Mouse (Mus musculus) heart, postnatal 0 days (tissue): Measurements from ENCODE around the gene Tlcd2. TPM values are rescaled to one million over a fixed set of nuclear protein-coding genes. Genes with fewer than 3 reads are reported as not detected.

Experiments used
- ATAC-seq: fragments of 200-750 bp; cut with Nextera tagmentation; 2 replicates; pipeline ENCODE4 v1.8.0; 2017; ENCODE audit warnings: low read depth, moderate number of reproducible peaks, moderate library complexity; ENCODE audit not compliant: insufficient read depth
- DNase-seq: peaks from one replicate; pipeline ENCODE4 v3.0.0-alpha.2; 2016; ENCODE audit warnings: low spot score
- H3K27ac ChIP-seq: fragments of 300-500 bp; sonication (generic); 2 replicates; pipeline ENCODE4 v1.5.1; 2014; ENCODE audit warnings: low read depth, mild to moderate bottlenecking
- H3K27me3 ChIP-seq: fragments of 300-500 bp; sonication (generic); 2 replicates; pipeline ENCODE4 v1.6.1; 2014; ENCODE audit warnings: low read length, mixed read lengths; ENCODE audit not compliant: control insufficient read depth, insufficient read depth
- H3K36me3 ChIP-seq: fragments of 300-500 bp; sonication (generic); replicated peaks from 2 replicates; pipeline ENCODE4 v1.6.1; 2014; ENCODE audit warnings: low read length, mixed read lengths; ENCODE audit not compliant: control insufficient read depth, insufficient read depth
- H3K4me1 ChIP-seq: fragments of 300-500 bp; sonication (generic); 2 replicates; pipeline ENCODE4 v1.6.1; 2014; ENCODE audit warnings: antibody characterized with exemption; ENCODE audit not compliant: control insufficient read depth, insufficient read depth
- H3K4me2 ChIP-seq: fragments of 300-500 bp; sonication (generic); 2 replicates; pipeline ENCODE4 v1.6.1; 2014; ENCODE audit warnings: low read depth, mild to moderate bottlenecking, low read length, moderate library complexity
- H3K4me3 ChIP-seq: fragments of 300-500 bp; sonication (generic); 2 replicates; pipeline ENCODE4 v1.5.1; 2014; ENCODE audit warnings: low read depth, low read length
- H3K9ac ChIP-seq: fragments of 300-500 bp; sonication (generic); replicated peaks from 2 replicates; pipeline ENCODE4 v1.6.1; 2014; ENCODE audit warnings: low read depth, low read length, mixed read lengths
- H3K9me3 ChIP-seq: fragments of 300-500 bp; sonication (generic); replicated peaks from 2 replicates; pipeline ENCODE4 v1.6.1; 2016; ENCODE audit warnings: low read length; ENCODE audit not compliant: control insufficient read depth
- CTCF ChIP-seq: IDR thresholded peaks from 2 replicates; pipeline ENCODE4 v1.5.1; 2016; ENCODE audit warnings: antibody characterized with exemption, control low read depth, low read depth
- EP300 ChIP-seq: IDR thresholded peaks from 2 replicates; pipeline ENCODE4 v1.6.1; 2016; ENCODE audit warnings: antibody characterized with exemption, low read depth
- WGBS: fragments of 180-500 bp; shearing (Covaris S2); extraction: QIAGEN DNeasy Blood & Tissue Kit; methylation state at CpG from one replicate; pipeline ENCODE4 v1.1.7; 2014; 5-methylcytosine and 5-hydroxymethylcytosine counted together
- polyA plus RNA-seq: library from polyadenylated mRNA; unstranded; fragments of >200 nt; fragmentation: Nextera tagmentation; extraction: Ambion mirVana; gene quantifications from 2 replicates; pipeline ENCODE4 v1.2.1, GENCODE M21; 2015
- total RNA-seq: library from RNA; depleted of rRNA; stranded (reverse); fragments of >200 nt; gene quantifications from 2 replicates; pipeline ENCODE4 v1.2.3, GENCODE M21; 2014; ENCODE audit warnings: low replicate concordance

The Tlcd2 gene
- total and polyA plus RNA-seq, 2 experiments from 2014 or later: 16.9 to 25.3 TPM

- peak overlapping the region; percentile 63 for H3K27ac ChIP-seq
- H3K36me3 ChIP-seq: peaks cover 91% of the 10 kb centered on the region
- H3K4me3 ChIP-seq: no peak overlapping the region
- no peak for TF ChIP-seq EP300
- TF ChIP-seq CTCF: no peak
- H3K4me2 ChIP-seq: no peak overlapping the region
- ATAC-seq (peak; percentile 81), DNase-seq (peak; percentile 77)
- 15% methylated on average over 1 of the region's 1 CpGs for WGBS
- H3K9ac ChIP-seq: no peak overlapping the region
- H3K27me3 ChIP-seq: no peaks in the 10 kb centered on the region
- 0 out of 2 replicates have a peak, but pooled peaks cover 2% of the 10 kb centered on the region for H3K4me1 ChIP-seq
- no peaks in the 10 kb centered on the region for H3K9me3 ChIP-seq
These were observed 36.6 kb downstream of the Tlcd2 start for GRCm38 (mm10) chr11:75498126-75498525.

GRCm38 (mm10) chr11:75508162-75508561 is 46.6 kb downstream of the Tlcd2 start:
- Histone ChIP-seq H3K27ac (no peak overlapping the region), H3K9ac (no peak overlapping the region), H3K4me1 (peaks cover 12% of the 10 kb centered on the region; the same call in 1 of the 2 replicates), H3K4me3 (no peak overlapping the region), H3K36me3 (peaks cover 74% of the 10 kb centered on the region), H3K9me3 (no peaks in the 10 kb centered on the region), H3K27me3 (no peaks in the 10 kb centered on the region), H3K4me2 (no peak overlapping the region)
- TF ChIP-seq CTCF: no peak
- no peak for ATAC-seq
- DNase-seq: no peak
- WGBS: 90% methylated on average over 4 of the region's 4 CpGs

GRCm38 (mm10) chr11:75508904-75509303 is 47.4 kb downstream of the Tlcd2 start:
- WGBS: 72% methylated on average over 8 of the region's 8 CpGs
- no peak for DNase-seq
- H3K4me3 ChIP-seq: no peak overlapping the region
- H3K4me1 ChIP-seq: peaks cover 12% of the 10 kb centered on the region; the same call in 1 of the 2 replicates
- H3K27me3 ChIP-seq: no peaks in the 10 kb centered on the region
- TF ChIP-seq EP300 (no peak), CTCF (no peak)
- H3K9ac ChIP-seq: no peak overlapping the region
- peak overlapping the region; percentile 99 for H3K27ac ChIP-seq
- ATAC-seq: no peak
- H3K9me3 ChIP-seq: no peaks in the 10 kb centered on the region
- H3K36me3 ChIP-seq: peaks cover 69% of the 10 kb centered on the region
- no peak overlapping the region for H3K4me2 ChIP-seq

- ATAC-seq (peak; percentile 84), DNase-seq (peak; percentile 90)
- Histone ChIP-seq H3K4me2 (peak within 1 kb of the TSS; percentile 94), H3K4me1 (peaks cover 12% of the 10 kb centered on the region; the same call in 1 of the 2 replicates), H3K4me3 (peak within 1 kb of the TSS; percentile 68), H3K9me3 (no peaks in the 10 kb centered on the region), H3K27me3 (no peaks in the 10 kb centered on the region), H3K36me3 (peaks cover 59% of the 10 kb centered on the region), H3K27ac (peak within 1 kb of the TSS; percentile 99), H3K9ac (peak within 1 kb of the TSS; percentile 84)
- TF ChIP-seq CTCF (peak; percentile 4; the same call in 1 of the 2 replicates), EP300 (peak; percentile 40; the same call in 1 of the 2 replicates)
- WGBS: 2% methylated on average over 43 of the region's 43 CpGs
These were observed 48.5 kb downstream of the Tlcd2 start, which contains the start of gene Rilp for GRCm38 (mm10) chr11:75509741-75510626. TSS of gene Rilp (plus strand) at chr11:75510094.

- Histone ChIP-seq H3K27me3 (no peaks in the 10 kb centered on the region), H3K4me3 (peak overlapping the region; percentile 68), H3K36me3 (peaks cover 59% of the 10 kb centered on the region), H3K4me2 (peak overlapping the region; percentile 94), H3K9me3 (no peaks in the 10 kb centered on the region), H3K27ac (peak overlapping the region; percentile 99), H3K4me1 (peaks cover 12% of the 10 kb centered on the region; the same call in 1 of the 2 replicates), H3K9ac (peak overlapping the region; percentile 84)
- TF ChIP-seq EP300 (0 out of 2 replicates have a peak, but pooled peaks have one; percentile 20), CTCF (peak; percentile 96)
- ATAC-seq (peak; percentile 81), DNase-seq (peak; percentile 92)
- WGBS: 3% methylated on average over 24 of the region's 24 CpGs
These were observed 49.1 kb downstream of the Tlcd2 start for GRCm38 (mm10) chr11:75510627-75510993.
